Mouse (Mus musculus) frontal cortex, postnatal 10 days (tissue): ENCODE measurements at regions not wholly inside any gene's neighbourhood (a gene's known extent, or its start where the extent isn't known, plus 50 kb on each side); places are given as distances from the start of the nearest gene placed in this dataset.

Experiments
- DNase-seq, 2 experiments: peaks; one replicate each; pipeline ENCODE4 v3.0.0; 2022; ENCODE audit warnings: low spot score in 2 of 2, mixed read lengths in 1 of 2

GRCm38 (mm10) chr1:61135597-61136545 lies 158.1 kb downstream of the Icos start:
- no peak for DNase-seq

- no peak for DNase-seq
These were observed 159.6 kb downstream of the Icos start for GRCm38 (mm10) chr1:61137210-61137885.

GRCm38 (mm10) chr1:61137954-61138353 lies 160.2 kb downstream of the Icos start:
- DNase-seq: no peak

GRCm38 (mm10) chr1:61139291-61139983 lies 161.7 kb downstream of the Icos start:
- DNase-seq: peak; percentile 20 to 52

- DNase-seq: no peak
These were observed 162.4 kb downstream of the Icos start for GRCm38 (mm10) chr1:61139984-61140648.

- DNase-seq: no peak
These were observed 163.3 kb downstream of the Icos start for GRCm38 (mm10) chr1:61140870-61141591.

- no peak for DNase-seq
These were observed 163.8 kb downstream of the Icos start for GRCm38 (mm10) chr1:61141592-61141930.

- no peak for DNase-seq
These were observed 164.2 kb downstream of the Icos start for GRCm38 (mm10) chr1:61141952-61142351.

GRCm38 (mm10) chr1:61143030-61143753 lies 165.5 kb downstream of the Icos start:
- DNase-seq: no peak

- DNase-seq: no peak
These were observed 166.0 kb downstream of the Icos start for GRCm38 (mm10) chr1:61143754-61144066.

GRCm38 (mm10) chr1:61145013-61145412 lies 167.3 kb downstream of the Icos start:
- DNase-seq: no peak

GRCm38 (mm10) chr1:61145572-61145971 lies 167.8 kb downstream of the Icos start:
- DNase-seq: no peak

- DNase-seq: no peak
These were observed 168.5 kb downstream of the Icos start for GRCm38 (mm10) chr1:61146222-61146723.

GRCm38 (mm10) chr1:61151742-61152141 lies 174.0 kb downstream of the Icos start:
- no peak for DNase-seq

GRCm38 (mm10) chr1:61152157-61152556 lies 174.4 kb downstream of the Icos start:
- DNase-seq: no peak

- no peak for DNase-seq
These were observed 176.5 kb downstream of the Icos start for GRCm38 (mm10) chr1:61154216-61154615.

- no peak for DNase-seq
These were observed 179.5 kb downstream of the Icos start for GRCm38 (mm10) chr1:61157271-61157670.

GRCm38 (mm10) chr1:61160505-61160904 lies 182.8 kb downstream of the Icos start:
- no peak for DNase-seq

GRCm38 (mm10) chr1:61164271-61164670 lies 186.5 kb downstream of the Icos start:
- no peak for DNase-seq

GRCm38 (mm10) chr1:61171941-61172340 lies 194.2 kb downstream of the Icos start:
- no peak for DNase-seq
